Mouse (Mus musculus) regulatory T cell (primary cell): Measurements from ENCODE around the gene Olfr159.
"Not testable (repeated sequence)": the region's sequence is repeated elsewhere in the genome, so short reads cannot be mapped to it uniquely, and the experiment has no call there.

Source experiments
- in situ Hi-C: fragments of 300-600 bp; cut with MboI, MseI; formaldehyde crosslinking; loops from one replicate; pipeline ENCODE4 v1.15.1; 2025; ENCODE audit warnings: high pct_unique_total_duplicates

Gene Olfr159

GRCm38 (mm10) chr4:43770909-43771308, at the start of gene Olfr159:
TSS of gene Olfr159 (minus strand) at chr4:43771009.
- in situ Hi-C loops, result no loop called here

- in situ Hi-C loops, result no loop called here
Measured at GRCm38 (mm10) chr4:43798936-43799335, 28.1 kb upstream of the Olfr159 start.

- in situ Hi-C loops, result not testable (repeated sequence)
Measured at GRCm38 (mm10) chr4:43795844-43796243, 25.0 kb upstream of the Olfr159 start.

GRCm38 (mm10) chr4:43795296-43795695, 24.5 kb upstream of the Olfr159 start:
- in situ Hi-C loops, result no loop called here

GRCm38 (mm10) chr4:43772304-43772703, 1.5 kb upstream of the Olfr159 start:
- in situ Hi-C loops, result no loop called here

GRCm38 (mm10) chr4:43771626-43772025, 817 bp upstream of the Olfr159 start:
- in situ Hi-C loops, result no loop called here

GRCm38 (mm10) chr4:43769374-43769773, 1.4 kb downstream of the Olfr159 start:
- in situ Hi-C loops, result loop anchor here (10.0 kb wide), 1 partner anchor 85 kb away; the partner anchor contains the start of gene Olfr155

GRCm38 (mm10) chr4:43768341-43768740, 2.5 kb downstream of the Olfr159 start:
- in situ Hi-C loops, result loop anchor here (10.0 kb wide), 1 partner anchor 86 kb away; the partner anchor contains the start of gene Olfr155

GRCm38 (mm10) chr4:43763410-43763809, 7.4 kb downstream of the Olfr159 start:
- in situ Hi-C loops, result loop anchor here (10.0 kb wide), 1 partner anchor 91 kb away; the partner anchor contains the start of gene Olfr155

- in situ Hi-C loops, result loop anchor here (10.0 kb wide), 1 partner anchor 93 kb away; the partner anchor contains the start of gene Olfr155
Measured at GRCm38 (mm10) chr4:43761336-43761735, 9.5 kb downstream of the Olfr159 start.

- in situ Hi-C loops, result loop anchor here (10.0 kb wide), 1 partner anchor 94 kb away; the partner anchor contains the start of gene Olfr155
Measured at GRCm38 (mm10) chr4:43760460-43760859, 10.3 kb downstream of the Olfr159 start.

GRCm38 (mm10) chr4:43759571-43760418, 11.0 kb downstream of the Olfr159 start:
- in situ Hi-C loops, result loop anchor here (10.0 kb wide), 1 partner anchor 95 kb away; the partner anchor contains the start of gene Olfr155

- in situ Hi-C loops, result no loop called here
Measured at GRCm38 (mm10) chr4:43757213-43757612, 13.6 kb downstream of the Olfr159 start.

- in situ Hi-C loops, result no loop called here
Measured at GRCm38 (mm10) chr4:43745187-43745586, 25.6 kb downstream of the Olfr159 start.

GRCm38 (mm10) chr4:43743099-43743498, 27.7 kb downstream of the Olfr159 start:
- in situ Hi-C loops, result no loop called here

- in situ Hi-C loops, result no loop called here
Measured at GRCm38 (mm10) chr4:43742637-43743036, 28.2 kb downstream of the Olfr159 start.

GRCm38 (mm10) chr4:43741526-43741925, 29.3 kb downstream of the Olfr159 start:
- in situ Hi-C loops, result no loop called here

- in situ Hi-C loops, result loop anchor here (10.0 kb wide), 1 partner anchor 116 kb away; the partner anchor contains the start of gene Olfr155
Measured at GRCm38 (mm10) chr4:43738989-43739674, 31.7 kb downstream of the Olfr159 start.

GRCm38 (mm10) chr4:43737144-43737543, 33.7 kb downstream of the Olfr159 start:
- in situ Hi-C loops, result loop anchor here (10.0 kb wide), 1 partner anchor 118 kb away; the partner anchor contains the start of gene Olfr155

- in situ Hi-C loops, result loop anchor here (10.0 kb wide), 1 partner anchor 122 kb away; the partner anchor contains the start of gene Olfr155
Measured at GRCm38 (mm10) chr4:43733186-43733585, 37.6 kb downstream of the Olfr159 start.

- in situ Hi-C loops, result loop anchor here (10.0 kb wide), 1 partner anchor 123 kb away; the partner anchor contains the start of gene Olfr155
Measured at GRCm38 (mm10) chr4:43732171-43732570, 38.6 kb downstream of the Olfr159 start.
